Mouse (Mus musculus) intestine, embryonic 14.5 days (tissue): ENCODE results near the gene Spag9. TPM values are rescaled to one million over a fixed set of nuclear protein-coding genes. Genes with fewer than 3 reads are reported as not detected.

Experiments
- ATAC-seq: fragments of 200-750 bp; cut with Nextera tagmentation; replicated peaks from 2 replicates; pipeline ENCODE4 v1.8.0; 2017; ENCODE audit warnings: low read depth, moderate number of reproducible peaks, moderate TSS enrichment, moderate library complexity; ENCODE audit not compliant: low FRiP score, low TSS enrichment
- DNase-seq: peaks from one replicate; pipeline ENCODE4 v3.0.0-alpha.2; 2018; ENCODE audit warnings: low spot score
- H3K27ac ChIP-seq: fragments of 300-500 bp; sonication (generic); 2 replicates; pipeline ENCODE4 v1.5.1; 2014; ENCODE audit warnings: low read depth, mild to moderate bottlenecking, control low read depth
- H3K27me3 ChIP-seq: fragments of 300-500 bp; sonication (generic); replicated peaks from 2 replicates; pipeline ENCODE4 v1.6.1; 2014; ENCODE audit warnings: low read length, control low read depth; ENCODE audit not compliant: control insufficient read depth, insufficient read depth
- H3K36me3 ChIP-seq: fragments of 300-500 bp; sonication (generic); 2 replicates; pipeline ENCODE4 v1.6.1; 2014; ENCODE audit warnings: low read length, control low read depth; ENCODE audit not compliant: control insufficient read depth, insufficient read depth
- H3K4me1 ChIP-seq: fragments of 300-500 bp; sonication (generic); replicated peaks from 2 replicates; pipeline ENCODE4 v1.6.1; 2014; ENCODE audit warnings: low read length, control low read depth, mixed read lengths; ENCODE audit not compliant: control insufficient read depth, insufficient read depth
- H3K4me2 ChIP-seq: fragments of 300-500 bp; sonication (generic); 2 replicates; pipeline ENCODE4 v1.6.1; 2014; ENCODE audit warnings: low read length
- H3K4me3 ChIP-seq: fragments of 300-500 bp; sonication (generic); 2 replicates; pipeline ENCODE4 v1.5.1; 2014; ENCODE audit warnings: low read depth, low read length, control low read depth, mixed read lengths
- H3K9ac ChIP-seq: fragments of 300-500 bp; sonication (generic); 2 replicates; pipeline ENCODE4 v1.6.1; 2014; ENCODE audit warnings: mild to moderate bottlenecking, low read length
- H3K9me3 ChIP-seq: fragments of 300-500 bp; sonication (generic); 2 replicates; pipeline ENCODE4 v1.6.1; 2016; ENCODE audit warnings: low read length, control low read depth; ENCODE audit not compliant: control insufficient read depth
- WGBS: fragments of 180-500 bp; shearing (Covaris S2); extraction: QIAGEN DNeasy Blood & Tissue Kit; methylation state at CpG from one replicate; pipeline ENCODE4 v1.1.7; 2014; 5-methylcytosine and 5-hydroxymethylcytosine counted together
- polyA plus RNA-seq: library from polyadenylated mRNA; unstranded; fragments of >200 nt; fragmentation: Nextera tagmentation; extraction: Ambion mirVana; gene quantifications from 2 replicates; pipeline ENCODE4 v1.2.1, GENCODE M21; 2014

Spag9 gene
- polyA plus RNA-seq, 1 experiment from 2014 or later, result 50.9 TPM

GRCm38 (mm10) chr11:93957746-93958145 lies 38.1 kb upstream of the Spag9 start:
- peaks cover 21% of the 10 kb centered on the region for H3K4me1 ChIP-seq
- H3K36me3 ChIP-seq, result peaks cover 63% of the 10 kb centered on the region
- no peak overlapping the region for H3K9ac ChIP-seq
- DNase-seq, result no peak
- no peak overlapping the region for H3K27ac ChIP-seq
- no peak for ATAC-seq
- no peaks in the 10 kb centered on the region for H3K9me3 ChIP-seq
- no peak overlapping the region for H3K4me3 ChIP-seq
- H3K27me3 ChIP-seq, result no peaks in the 10 kb centered on the region
- H3K4me2 ChIP-seq, result no peak overlapping the region
- WGBS, result 72% methylated on average over 4 of the region's 4 CpGs

- H3K27me3 ChIP-seq, result no peaks in the 10 kb centered on the region
- H3K36me3 ChIP-seq, result peaks cover 79% of the 10 kb centered on the region
- no peak overlapping the region for H3K4me3 ChIP-seq
- no peak overlapping the region for H3K27ac ChIP-seq
- peaks cover 4% of the 10 kb centered on the region for H3K4me1 ChIP-seq
- WGBS, result 91% methylated on average over 6 of the region's 6 CpGs
- no peaks in the 10 kb centered on the region for H3K9me3 ChIP-seq
- no peak overlapping the region for H3K9ac ChIP-seq
- no peak overlapping the region for H3K4me2 ChIP-seq
- ATAC-seq, result no peak
- DNase-seq, result no peak
These were observed 34.4 kb upstream of the Spag9 start for GRCm38 (mm10) chr11:93961482-93961881.

GRCm38 (mm10) chr11:93963013-93963412 lies 32.9 kb upstream of the Spag9 start:
- ATAC-seq (no peak), DNase-seq (no peak)
- H3K9ac ChIP-seq, result no peak overlapping the region
- H3K27ac ChIP-seq, result no peak overlapping the region
- peaks cover 75% of the 10 kb centered on the region for H3K36me3 ChIP-seq
- WGBS, result 90% methylated on average over 4 of the region's 4 CpGs
- H3K4me1 ChIP-seq, result peaks cover 3% of the 10 kb centered on the region; the same call in 1 of the 2 replicates
- no peaks in the 10 kb centered on the region for H3K9me3 ChIP-seq
- no peak overlapping the region for H3K4me3 ChIP-seq
- H3K4me2 ChIP-seq, result no peak overlapping the region
- no peaks in the 10 kb centered on the region for H3K27me3 ChIP-seq

- Histone ChIP-seq H3K27ac (no peak overlapping the region), H3K4me3 (no peak overlapping the region), H3K27me3 (no peaks in the 10 kb centered on the region), H3K9ac (no peak overlapping the region), H3K9me3 (no peaks in the 10 kb centered on the region), H3K4me1 (peaks cover 10% of the 10 kb centered on the region; the same call in 1 of the 2 replicates), H3K4me2 (no peak overlapping the region), H3K36me3 (peaks cover 51% of the 10 kb centered on the region)
- 90% methylated on average over 6 of the region's 6 CpGs for WGBS
- DNase-seq (no peak), ATAC-seq (no peak)
These were observed 30.5 kb upstream of the Spag9 start for GRCm38 (mm10) chr11:93965391-93965790.

GRCm38 (mm10) chr11:93967381-93967780 lies 28.5 kb upstream of the Spag9 start:
- Histone ChIP-seq H3K4me3 (peak overlapping the region; percentile 69), H3K9ac (peak overlapping the region; percentile 64), H3K4me1 (peaks cover 10% of the 10 kb centered on the region; the same call in 1 of the 2 replicates), H3K9me3 (no peaks in the 10 kb centered on the region), H3K27me3 (no peaks in the 10 kb centered on the region), H3K36me3 (peaks cover 34% of the 10 kb centered on the region), H3K27ac (peak overlapping the region; percentile 36; the same call in 1 of the 2 replicates), H3K4me2 (peak overlapping the region; percentile 79)
- WGBS, result 3% methylated on average over 11 of the region's 11 CpGs
- DNase-seq (no peak), ATAC-seq (no peak)

- Histone ChIP-seq H3K9me3 (no peaks in the 10 kb centered on the region), H3K27me3 (no peaks in the 10 kb centered on the region), H3K9ac (peak within 1 kb of the TSS; percentile 64), H3K4me1 (peaks cover 10% of the 10 kb centered on the region; the same call in 1 of the 2 replicates), H3K4me2 (peak within 1 kb of the TSS; percentile 79), H3K36me3 (peaks cover 25% of the 10 kb centered on the region), H3K4me3 (peak within 1 kb of the TSS; percentile 69), H3K27ac (peak within 1 kb of the TSS; percentile 36; the same call in 1 of the 2 replicates)
- DNase-seq (peak; percentile 100), ATAC-seq (peak; percentile 96)
- under 1% methylated on average over 40 of the region's 40 CpGs for WGBS
These were observed 27.7 kb upstream of the Spag9 start, which contains the start of the genes Gm20390 and Nme1 for GRCm38 (mm10) chr11:93968005-93968847. Gene Gm20390, minus strand, starts transcription at chr11:93968293. Gene Nme1, minus strand, starts transcription at chr11:93968521.

- H3K27ac ChIP-seq, result no peak overlapping the region
- no peaks in the 10 kb centered on the region for H3K27me3 ChIP-seq
- peak overlapping the region; percentile 69; the same call in 1 of the 2 replicates for H3K4me3 ChIP-seq
- H3K9ac ChIP-seq, result peak overlapping the region; percentile 34
- WGBS, result 49% methylated on average over 6 of the region's 6 CpGs
- ATAC-seq (no peak), DNase-seq (no peak)
- peaks cover 20% of the 10 kb centered on the region for H3K36me3 ChIP-seq
- H3K4me1 ChIP-seq, result peaks cover 10% of the 10 kb centered on the region; the same call in 1 of the 2 replicates
- no peaks in the 10 kb centered on the region for H3K9me3 ChIP-seq
- peak overlapping the region; percentile 79 for H3K4me2 ChIP-seq
These were observed 27.1 kb upstream of the Spag9 start for GRCm38 (mm10) chr11:93968848-93969128.

GRCm38 (mm10) chr11:93969171-93969570 lies 26.7 kb upstream of the Spag9 start:
- Histone ChIP-seq H3K4me1 (peaks cover 10% of the 10 kb centered on the region; the same call in 1 of the 2 replicates), H3K4me3 (no peak overlapping the region), H3K36me3 (peaks cover 16% of the 10 kb centered on the region), H3K27me3 (no peaks in the 10 kb centered on the region), H3K9me3 (no peaks in the 10 kb centered on the region), H3K4me2 (no peak overlapping the region), H3K27ac (no peak overlapping the region), H3K9ac (no peak overlapping the region)
- no peak for DNase-seq
- no peak for ATAC-seq
- WGBS, result 88% methylated on average over 6 of the region's 6 CpGs
